Mouse (Mus musculus) ovary, postnatal 14 days (tissue): ENCODE measurements at regions not wholly inside any gene's neighbourhood (a gene's known extent, or its start where the extent isn't known, plus 50 kb on each side); places are given as distances from the start of the nearest gene placed in this dataset.
"Not testable (repeated sequence)": the region's sequence is repeated elsewhere in the genome, so short reads cannot be mapped to it uniquely, and the experiment has no call there.

Experiments
- DNase-seq: peaks from one replicate; pipeline ENCODE4 v3.0.0; 2022; ENCODE audit warnings: low spot score

DNA sequence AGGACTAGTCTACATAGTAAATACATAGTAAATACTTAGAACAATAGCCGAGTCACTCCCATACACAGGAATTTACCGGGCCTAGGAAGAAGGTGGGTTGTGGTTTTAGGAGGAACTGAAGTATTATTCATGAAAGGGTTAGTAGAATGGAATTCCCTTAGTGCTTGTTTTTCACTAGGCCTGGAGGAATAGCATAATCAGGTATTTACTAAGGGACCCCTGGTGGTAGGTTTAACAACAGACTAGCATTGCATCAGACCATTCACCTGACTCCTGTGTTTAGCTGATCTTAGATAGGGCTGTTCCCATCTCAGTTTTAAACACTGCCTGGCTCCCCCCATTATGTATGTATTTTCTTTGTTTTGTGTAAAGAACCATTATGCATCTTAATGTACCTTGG, 339.0 kb downstream of the Dync2h1 start:
- DNase-seq, result not testable (repeated sequence)

GRCm38 (mm10) chr9:6834936-6835335, 349.3 kb downstream of the Dync2h1 start:
- DNase-seq, result not testable (repeated sequence)

DNA sequence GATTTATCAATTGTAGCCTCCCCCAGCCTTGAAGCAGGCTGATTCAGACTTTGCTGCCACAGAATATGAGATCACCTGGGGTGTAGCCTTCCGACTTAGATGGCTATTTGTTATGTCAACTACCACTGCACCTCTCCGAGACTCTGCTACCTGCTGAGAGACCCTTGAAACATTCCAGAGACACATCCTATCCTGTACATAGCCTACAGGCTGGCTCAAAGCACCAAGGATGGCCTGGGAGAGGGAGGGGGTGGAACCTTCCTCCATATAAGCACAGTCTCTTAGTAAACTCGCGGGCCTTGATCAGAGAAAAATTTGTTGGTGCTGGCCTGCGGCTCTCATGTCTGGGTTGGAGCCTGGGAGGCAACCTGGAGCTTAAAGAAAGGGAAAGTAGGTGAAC, 349.8 kb downstream of the Dync2h1 start:
- no peak for DNase-seq

DNA sequence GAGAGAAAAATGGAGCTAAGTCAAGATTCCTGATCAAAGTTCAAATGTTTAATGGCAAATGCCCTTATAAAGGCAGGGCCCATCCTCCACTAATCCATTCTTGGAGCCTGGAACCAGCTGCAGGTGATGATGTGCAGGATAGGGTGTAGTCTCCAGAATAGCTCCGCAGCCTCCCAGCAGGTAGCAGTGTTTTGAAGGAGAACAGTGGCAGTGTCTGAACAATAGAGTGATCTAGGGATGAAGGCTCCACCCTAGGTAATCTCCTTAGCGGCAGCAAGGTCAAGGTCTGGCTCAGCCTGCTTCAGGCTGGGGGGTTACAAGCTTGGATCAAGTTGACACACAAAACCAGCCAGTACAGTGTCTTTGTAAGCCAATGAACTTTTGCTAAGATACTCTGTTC, 351.4 kb downstream of the Dync2h1 start:
- no peak for DNase-seq

- not testable (repeated sequence) for DNase-seq
Measured at GRCm38 (mm10) chr9:6831642-6832041, 352.6 kb downstream of the Dync2h1 start.

DNA sequence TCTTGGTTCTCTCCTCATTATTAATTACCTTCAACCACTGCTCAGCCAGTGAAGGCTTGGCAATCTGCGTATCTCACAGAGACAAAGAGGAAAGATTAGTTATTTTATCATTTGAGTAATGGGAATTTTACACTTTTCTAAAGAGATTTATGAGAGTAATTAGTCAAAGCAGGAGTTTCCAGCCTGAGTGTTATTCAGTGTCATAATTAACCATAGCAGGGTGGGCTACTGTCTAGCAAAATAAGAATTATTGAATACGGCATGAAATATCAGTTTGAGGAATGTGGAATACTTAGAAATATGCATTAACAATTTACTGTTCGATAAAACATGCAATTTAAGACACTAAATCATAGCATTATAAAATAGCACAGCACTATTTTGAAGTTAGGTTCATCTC, 357.7 kb downstream of the Dync2h1 start:
- DNase-seq, result no peak

DNA sequence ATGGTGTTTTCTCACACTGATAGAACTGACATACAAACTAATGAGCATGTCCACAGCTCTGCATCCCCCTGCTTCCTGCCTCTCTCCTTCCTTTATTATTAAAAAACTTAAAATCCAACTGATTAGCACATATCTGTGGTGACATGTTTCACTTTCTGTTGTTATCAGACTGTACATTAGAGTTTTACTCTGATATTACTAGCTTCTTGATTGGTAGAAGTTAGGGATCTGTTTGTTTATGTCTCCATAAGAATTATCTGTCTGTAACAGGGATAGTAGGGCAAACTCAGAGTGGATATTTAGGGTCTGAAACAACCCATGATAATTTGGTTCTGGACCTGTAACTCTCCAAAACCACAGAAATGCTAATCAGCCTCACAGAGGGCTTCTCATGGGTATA, 358.6 kb downstream of the Dync2h1 start:
- DNase-seq, result no peak

- DNase-seq, result not testable (repeated sequence)
Measured at GRCm38 (mm10) chr9:6823946-6824345, 360.3 kb downstream of the Dync2h1 start.

DNA sequence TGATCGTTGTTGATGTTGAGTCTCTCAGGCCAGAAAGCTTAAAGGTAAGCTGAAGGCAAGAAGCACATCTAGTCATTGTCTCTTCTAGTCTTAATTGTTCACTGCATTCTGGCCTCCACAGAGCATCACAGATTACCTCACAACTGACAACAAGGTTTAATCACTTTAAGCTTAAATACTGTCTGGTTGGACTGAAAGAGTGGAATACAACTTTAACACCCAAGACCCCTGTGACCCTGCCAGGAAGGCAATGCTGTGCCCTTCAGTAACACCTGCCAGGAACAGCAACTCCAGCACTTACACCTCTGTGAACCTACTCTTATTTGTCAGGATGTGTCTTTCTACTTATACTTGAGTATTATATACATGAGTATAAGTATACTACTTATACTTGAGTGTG, 360.7 kb downstream of the Dync2h1 start:
- DNase-seq, result no peak

GRCm38 (mm10) chr9:6776671-6777070, 407.6 kb downstream of the Dync2h1 start:
- no peak for DNase-seq

- no peak for DNase-seq
Measured at GRCm38 (mm10) chr9:6741478-6741877, 442.8 kb downstream of the Dync2h1 start.

GRCm38 (mm10) chr9:6736411-6736810, 447.8 kb downstream of the Dync2h1 start:
- no peak for DNase-seq

DNA sequence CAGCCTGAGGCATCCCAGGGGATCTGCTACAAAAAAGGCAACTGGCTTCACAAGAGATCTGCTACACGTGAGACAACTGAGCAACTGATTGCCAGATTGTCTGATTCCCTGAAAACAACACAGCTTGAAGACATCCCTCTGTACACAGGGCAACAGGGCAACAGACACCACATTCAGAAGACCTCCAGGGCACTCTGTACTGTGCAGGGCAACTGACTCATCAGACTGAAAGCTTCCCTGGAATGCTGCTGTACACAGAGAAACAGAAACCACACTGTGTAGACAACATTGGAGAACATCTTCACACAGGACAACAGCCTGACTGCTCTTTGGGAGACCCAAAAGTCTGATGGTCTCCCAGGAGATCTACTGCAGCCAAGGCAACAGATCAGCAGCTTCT, 456.8 kb upstream of the Ddi1 start:
- DNase-seq, result no peak

- DNase-seq, result no peak
Measured at GRCm38 (mm10) chr9:6677225-6677718, 407.6 kb upstream of the Ddi1 start.

GRCm38 (mm10) chr9:6668001-6668969, 398.6 kb upstream of the Ddi1 start:
- DNase-seq, result peak; percentile 72

DNA sequence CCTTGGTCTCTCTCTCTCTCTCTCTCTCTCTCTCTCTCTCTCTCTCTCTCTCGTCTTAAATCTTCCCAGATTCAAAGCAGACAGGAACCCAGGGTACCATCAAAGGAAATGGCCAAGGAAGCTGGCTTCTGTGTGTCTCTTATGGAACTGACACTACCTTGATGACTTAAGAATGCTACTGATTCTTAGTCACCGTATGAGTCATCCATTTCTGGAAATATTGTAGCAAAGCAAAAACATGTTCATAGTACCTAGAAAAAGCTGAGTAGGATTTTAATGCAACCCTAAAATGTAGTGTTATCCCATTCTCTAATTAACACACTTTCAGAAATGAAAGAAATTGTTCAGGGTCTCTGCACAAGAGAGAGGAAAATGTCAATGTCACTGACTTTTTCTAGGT, 396.0 kb upstream of the Ddi1 start:
- no peak for DNase-seq

DNA sequence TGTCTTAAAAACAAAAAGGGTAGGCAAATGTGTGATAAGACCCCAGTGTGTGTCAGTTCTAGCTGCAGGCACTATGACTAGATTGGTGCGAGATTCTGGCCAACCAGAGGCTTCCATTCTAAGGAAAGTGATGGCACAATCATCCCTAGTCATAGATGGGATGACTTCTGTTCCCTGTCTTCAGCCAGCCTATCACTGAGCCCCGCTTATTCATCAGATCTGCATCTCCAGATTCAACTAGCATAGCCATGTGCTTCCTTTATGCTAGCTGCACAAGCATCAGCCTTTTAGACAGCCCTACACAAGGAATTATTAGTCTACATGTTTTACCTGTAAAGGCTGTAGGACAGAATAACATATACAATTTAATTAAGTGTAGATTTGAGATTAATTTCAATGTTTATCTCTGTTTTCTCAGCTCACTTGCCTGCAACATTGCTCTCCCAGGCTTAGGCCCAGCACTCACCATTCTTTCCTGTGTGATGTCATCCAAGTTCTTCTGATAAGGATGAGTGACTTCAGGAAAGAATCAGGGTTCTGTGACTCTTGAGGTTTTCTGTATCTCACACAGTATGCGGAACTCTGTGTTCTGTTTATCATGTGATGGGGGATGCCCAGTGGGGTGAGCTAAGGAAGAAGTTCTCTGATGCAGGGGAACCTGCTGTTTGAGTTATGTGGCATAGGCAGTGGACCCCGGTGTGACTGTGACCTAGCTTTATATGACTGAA, 382.8 kb upstream of the Ddi1 start:
- DNase-seq, result no peak

GRCm38 (mm10) chr9:6651572-6652236, 382.1 kb upstream of the Ddi1 start:
- no peak for DNase-seq

DNA sequence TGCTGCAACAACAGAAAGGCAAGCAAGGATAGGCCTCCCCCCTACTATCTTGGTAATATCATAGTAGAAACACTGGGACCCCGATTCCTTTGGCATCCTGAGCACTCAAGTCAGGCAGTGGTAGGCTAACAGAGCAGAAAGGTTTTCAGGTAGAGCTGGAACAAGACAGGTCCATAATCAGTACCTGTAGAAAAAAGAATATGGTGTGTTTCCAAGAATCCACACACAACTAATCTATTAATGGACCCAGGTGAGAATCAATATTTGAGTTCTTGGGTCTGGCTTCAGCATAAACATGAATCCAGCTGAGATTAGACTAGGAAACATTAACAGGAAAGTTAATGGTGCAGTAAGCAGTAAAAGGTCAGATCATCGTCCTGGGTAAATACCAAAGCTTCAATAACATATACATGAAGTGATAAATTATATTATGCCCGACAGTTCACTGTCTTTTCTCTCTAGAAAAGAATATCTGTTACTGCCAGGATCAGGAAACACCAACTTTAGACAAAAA, 376.2 kb upstream of the Ddi1 start:
- no peak for DNase-seq

DNA sequence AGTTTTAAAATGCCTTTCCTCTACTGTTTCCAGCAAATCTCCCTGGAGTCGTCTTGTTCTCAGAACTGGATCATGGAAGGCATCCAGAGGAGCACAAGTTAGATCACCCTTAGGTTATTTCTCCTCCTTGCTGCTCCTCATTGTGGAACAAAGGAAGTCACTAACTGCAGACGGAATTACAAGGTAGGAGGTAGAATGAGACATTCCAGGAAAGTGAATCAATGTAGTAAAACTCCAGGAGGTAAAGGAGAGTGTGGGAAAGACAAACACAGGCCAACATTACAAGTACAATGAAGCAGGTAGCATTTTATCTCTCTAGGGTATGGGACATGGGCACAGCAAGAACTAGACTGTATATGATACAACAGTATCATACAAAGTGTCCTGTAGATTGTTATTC, 375.7 kb upstream of the Ddi1 start:
- DNase-seq, result no peak

- no peak for DNase-seq
Measured at GRCm38 (mm10) chr9:6617155-6617554, 347.5 kb upstream of the Ddi1 start.

DNA sequence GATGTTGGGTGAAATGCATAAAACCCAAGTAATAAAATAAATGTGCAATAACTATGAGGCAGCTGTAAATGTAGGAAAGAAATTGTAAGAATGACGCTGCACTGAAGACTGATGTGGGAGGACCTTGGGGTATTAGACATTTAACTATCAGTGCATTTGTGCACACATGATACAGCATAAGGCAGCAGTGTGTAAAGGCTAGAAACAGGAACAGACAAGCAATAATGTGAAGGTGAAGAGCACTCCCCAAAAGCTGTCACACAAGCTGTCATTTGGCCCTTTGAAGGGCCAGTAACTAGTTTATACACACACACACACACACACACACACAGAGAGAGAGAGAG, 339.6 kb upstream of the Ddi1 start:
- no peak for DNase-seq
